Mouse (Mus musculus): Measurements from ENCODE around the gene Med9.
"Not testable (repeated sequence)": the region's sequence is repeated elsewhere in the genome, so short reads cannot be mapped to it uniquely, and the experiment has no call there.

Med9 gene

DNA sequence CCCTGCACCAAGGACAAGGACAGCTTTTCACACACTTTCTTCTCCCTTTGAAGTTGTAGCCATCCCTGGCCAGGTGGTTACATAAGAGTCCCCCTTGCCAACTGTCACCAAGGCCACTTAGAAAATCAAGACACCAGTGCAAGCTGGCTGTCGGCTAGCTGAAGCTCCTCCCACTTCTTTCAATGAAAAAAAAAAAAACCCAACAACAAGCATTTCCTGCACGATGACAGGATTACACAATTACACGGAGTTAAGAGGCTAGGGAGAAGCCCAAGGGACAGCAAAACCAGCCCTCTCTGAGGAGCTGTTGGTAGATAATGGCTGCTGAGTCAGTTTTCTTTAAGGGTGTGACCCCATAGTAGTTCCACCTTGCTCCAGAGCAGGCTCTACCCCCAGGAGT, 6.6 kb upstream of the Med9 start:
- no peak for ATAC-seq (ENCODE audit: insufficient number of reproducible peaks, low FRiP score, low TSS enrichment)

DNA sequence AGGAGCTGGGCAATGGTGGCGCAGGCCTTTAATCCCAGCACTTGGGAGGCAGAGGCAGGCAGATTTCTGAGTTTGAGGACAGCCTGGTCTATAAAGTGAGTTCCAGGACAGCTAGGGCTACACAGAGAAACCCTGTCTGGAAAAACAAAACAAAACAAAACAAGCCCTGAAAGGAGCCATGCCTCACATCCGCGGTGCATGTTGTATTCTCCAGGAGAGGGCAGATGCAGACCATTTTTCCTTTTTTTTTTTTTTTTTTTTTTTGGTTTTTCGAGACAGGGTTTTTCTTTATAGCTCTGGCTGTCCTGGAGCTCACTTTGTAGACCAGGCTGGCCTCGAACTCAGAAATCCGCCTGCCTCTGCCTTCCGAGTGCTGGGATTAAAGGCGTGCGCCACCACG, 3.2 kb upstream of the Med9 start:
- not testable (repeated sequence) for ATAC-seq (ENCODE audit: insufficient number of reproducible peaks, low FRiP score, low TSS enrichment)

DNA sequence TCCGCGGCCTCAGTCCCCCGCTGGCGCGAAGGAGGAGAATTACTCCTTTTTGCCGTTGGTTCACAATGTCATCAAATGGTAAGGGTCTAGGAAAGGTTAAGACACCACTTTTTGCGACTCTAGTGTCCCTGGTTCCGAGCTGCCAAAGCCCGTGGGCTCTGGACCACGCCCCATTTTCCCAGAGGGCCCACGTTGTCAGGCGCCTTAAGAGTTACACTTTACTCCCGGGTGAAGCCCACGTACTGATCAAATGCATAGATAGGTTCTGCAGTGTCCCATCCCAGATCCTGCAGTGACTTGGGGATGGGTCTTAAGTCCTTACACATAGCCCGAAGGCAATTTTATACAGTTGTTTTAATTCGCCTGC, 378 bp downstream of the Med9 start:
- no peak for ATAC-seq (ENCODE audit: insufficient number of reproducible peaks, low FRiP score, low TSS enrichment)

DNA sequence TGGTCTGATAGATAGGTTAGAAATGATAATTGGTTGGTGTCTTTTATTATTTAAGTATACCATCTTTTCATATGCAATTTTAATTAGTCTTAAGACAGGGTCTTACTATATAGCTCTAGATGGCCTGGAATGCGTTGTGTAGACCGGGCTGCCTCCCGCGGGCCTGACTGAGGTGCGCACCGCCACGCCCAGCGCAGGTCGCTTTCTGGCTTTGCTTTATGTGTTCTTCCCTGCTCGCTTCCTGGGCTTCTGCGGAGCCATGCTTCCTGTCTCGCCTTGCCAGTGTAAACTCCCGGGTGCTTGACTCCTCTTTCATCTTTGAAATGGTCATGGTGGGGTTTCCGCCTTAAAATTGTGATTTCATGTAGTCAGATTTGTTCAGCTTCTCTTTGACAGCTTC, 4.9 kb downstream of the Med9 start:
- no peak for ATAC-seq (ENCODE audit: insufficient number of reproducible peaks, low FRiP score, low TSS enrichment)

DNA sequence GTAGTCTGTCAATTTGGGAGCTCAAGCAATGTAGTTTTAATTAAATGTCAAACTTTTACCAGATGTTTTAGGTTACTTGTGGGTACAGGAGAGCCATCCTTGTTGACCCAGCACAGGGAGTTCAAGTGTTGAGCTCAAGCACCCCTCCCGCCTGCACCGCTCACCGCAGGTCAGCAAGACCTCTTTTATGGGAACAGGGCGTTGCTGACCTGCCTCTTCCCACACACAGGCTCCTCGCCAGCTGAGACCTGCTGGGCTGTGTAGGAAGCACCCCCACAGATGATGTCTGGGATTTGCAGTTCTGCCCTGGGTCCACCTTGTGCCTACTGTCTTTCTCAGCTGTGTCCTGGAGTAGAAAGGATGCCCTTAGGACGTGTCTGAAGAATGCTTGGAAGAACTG, 8.7 kb downstream of the Med9 start:
- no peak for ATAC-seq (ENCODE audit: insufficient number of reproducible peaks, low FRiP score, low TSS enrichment)

DNA sequence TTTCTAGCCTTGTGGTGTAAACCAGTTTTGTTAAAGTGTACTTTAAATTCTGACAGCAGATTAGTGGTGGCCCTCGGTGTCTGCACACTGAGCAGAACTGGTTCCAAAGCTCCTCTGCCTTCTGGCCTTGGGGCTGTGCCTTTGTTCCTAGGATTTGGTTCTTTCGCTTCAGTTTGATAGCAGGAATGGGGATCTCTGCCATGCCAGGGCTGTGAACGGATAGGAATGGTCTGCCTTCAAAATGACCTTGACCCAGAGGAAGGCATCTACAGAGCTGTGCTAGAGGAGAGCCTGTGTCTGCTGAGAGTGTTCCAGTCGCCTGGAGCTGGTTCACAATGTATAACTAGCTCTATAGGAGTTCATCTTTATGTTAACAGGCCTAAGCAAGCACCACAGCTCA, 11.4 kb downstream of the Med9 start:
- ATAC-seq (ENCODE audit: insufficient number of reproducible peaks, low FRiP score, low TSS enrichment): no peak

DNA sequence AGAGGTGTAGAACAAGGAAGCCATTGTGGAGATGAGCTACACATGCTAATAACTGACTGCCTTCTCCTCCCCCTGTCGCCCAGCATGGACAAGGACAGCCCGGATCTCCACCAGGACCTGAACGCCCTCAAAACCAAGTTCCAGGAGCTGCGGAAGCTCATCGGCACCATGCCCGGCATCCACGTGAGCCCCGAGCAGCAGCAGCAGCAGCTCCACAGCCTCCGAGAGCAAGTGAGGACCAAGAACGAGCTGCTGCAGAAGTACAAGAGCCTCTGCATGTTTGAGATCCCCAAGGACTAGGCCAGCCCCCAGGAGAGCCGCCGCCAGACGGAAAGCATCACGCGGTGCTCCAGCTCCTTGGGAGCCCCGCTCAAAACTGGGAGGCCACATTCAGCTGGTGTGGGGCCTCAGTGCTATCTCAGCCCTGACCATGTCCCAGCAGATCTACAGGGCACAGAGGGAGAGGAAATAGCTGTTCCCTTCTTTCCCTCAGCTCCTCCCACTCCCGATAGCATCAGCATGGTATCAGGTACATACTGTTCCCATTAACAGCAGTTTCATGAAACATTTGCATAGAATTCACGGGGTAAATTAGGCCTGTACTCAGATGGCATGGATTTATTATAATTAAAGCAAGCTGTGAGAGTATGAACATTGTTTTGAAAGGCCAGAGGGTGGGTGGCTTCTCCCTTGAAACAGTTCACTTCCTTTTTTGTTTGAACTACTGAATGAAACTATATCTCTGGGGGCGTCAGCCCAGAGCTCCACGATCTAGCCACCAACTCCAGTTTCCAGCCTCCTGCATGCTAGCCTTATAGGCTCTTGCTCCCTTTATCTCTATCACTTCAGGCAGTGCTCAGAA, 12.7 kb downstream of the Med9 start:
- ATAC-seq (ENCODE audit: insufficient number of reproducible peaks, low FRiP score, low TSS enrichment): no peak

DNA sequence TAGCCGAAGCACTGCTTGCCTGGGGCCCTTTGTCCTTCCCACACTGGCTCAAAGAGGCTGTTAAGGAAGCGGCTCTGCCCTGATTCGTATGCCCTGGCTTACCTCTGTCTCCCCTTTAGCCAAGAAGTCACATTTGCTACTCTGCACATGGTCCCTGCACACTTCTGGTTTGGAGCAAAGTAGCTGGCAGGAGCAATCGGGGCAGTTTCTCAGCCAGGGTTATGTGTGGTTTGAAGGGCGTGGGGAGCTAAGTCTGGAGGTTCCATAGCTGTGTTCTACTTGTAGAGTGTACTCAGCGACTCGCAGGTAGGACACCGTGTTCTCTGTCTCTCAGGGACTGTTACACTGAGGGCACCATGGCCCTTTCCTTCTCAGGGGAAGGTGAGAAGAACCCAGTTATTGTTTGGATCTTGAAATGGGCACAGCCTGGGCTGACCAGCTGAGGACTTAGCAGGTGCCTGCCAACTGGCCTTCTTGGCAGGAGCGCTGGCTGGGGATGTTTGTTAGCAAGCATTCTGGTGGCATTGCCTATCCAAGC, 13.4 kb downstream of the Med9 start:
- ATAC-seq (ENCODE audit: insufficient number of reproducible peaks, low FRiP score, low TSS enrichment): no peak

DNA sequence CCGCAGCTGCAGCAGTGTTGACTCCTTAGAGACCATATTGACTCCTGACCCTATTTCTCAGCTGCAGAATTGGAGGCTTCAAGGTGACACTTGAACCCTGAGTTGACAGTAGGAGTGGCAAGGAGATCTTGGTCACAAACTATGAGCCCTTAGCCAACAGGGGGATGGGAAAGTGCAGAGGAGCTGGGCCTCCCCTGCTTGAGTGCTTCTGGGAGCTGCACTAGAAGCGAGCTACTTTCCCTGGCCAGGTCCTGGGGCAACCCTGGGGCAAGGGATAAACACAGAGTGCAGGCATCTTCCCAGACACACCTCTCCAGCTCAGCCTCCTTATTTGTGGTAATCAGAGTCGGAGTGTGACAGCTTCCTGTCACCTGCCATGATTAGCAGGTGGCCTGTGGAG, 14.6 kb downstream of the Med9 start:
- ATAC-seq (ENCODE audit: insufficient number of reproducible peaks, low FRiP score, low TSS enrichment): no peak

DNA sequence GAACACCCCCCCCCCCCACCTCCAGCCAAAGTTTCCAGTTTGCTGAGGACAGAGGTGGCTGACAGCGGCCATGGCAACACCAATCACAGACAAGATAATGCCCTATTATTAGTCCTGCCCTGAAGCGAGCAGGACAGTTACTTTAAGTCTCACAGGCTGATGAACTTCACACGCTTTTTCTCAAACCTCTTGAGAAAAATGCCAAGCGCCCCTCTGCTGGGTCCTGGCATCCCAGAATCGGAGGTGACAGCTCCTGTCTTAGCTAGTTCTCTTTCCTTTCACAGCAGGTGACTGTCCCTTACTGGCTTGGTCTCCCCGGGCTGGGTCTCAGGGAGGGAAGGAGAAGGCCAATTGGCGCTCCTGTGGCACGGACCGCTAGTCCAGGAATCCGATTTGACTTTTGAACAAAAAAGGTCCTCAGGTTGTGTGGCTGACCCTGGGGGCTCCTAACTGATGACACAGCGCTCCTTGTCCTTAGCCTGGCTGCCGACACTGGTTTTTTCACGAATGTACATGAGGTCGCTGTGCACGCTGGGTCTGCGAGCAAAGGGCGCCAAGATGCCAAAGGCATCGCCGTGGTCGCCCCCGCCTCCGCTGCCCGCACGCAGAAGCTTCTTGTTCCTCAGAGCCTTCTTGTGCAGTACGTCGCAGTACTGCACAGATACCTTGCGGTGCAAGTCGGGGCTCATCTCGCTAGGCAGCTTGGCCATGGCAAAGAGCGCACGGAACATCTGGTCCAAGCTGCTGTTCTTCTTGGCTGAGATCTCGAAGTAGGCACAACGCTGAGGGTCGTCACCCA, 15.6 kb downstream of the Med9 start:
- ATAC-seq (ENCODE audit: insufficient number of reproducible peaks, low FRiP score, low TSS enrichment): no peak

DNA sequence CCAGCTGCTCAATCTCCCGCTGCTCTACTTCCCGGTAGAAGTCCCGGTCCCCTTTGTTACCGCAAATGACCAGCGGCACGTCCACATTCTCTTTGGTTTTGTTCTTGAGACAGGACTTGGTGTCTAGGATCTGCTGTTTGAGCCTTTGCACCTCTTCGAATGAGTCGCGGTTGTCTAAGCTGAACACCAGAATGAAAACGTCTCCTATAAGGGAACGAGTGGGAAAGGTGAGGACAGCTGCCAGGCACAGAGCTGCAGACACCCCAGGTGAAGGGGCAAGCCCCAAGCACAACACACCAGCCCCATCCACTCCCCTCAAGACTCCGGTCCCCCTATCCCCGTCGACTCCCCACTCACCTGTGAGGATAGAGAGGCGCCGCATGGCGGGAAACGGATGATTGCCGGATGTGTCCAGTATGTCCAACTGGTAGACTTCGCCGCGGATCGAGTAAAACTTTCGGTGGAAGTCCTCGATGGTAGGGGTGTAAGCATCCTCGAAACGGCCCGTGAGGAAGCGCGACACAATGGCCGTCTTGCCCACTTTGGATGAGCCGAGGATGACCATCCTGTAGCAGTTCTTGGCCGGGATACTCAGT, 16.3 kb downstream of the Med9 start:
- no peak for ATAC-seq (ENCODE audit: insufficient number of reproducible peaks, low FRiP score, low TSS enrichment)

DNA sequence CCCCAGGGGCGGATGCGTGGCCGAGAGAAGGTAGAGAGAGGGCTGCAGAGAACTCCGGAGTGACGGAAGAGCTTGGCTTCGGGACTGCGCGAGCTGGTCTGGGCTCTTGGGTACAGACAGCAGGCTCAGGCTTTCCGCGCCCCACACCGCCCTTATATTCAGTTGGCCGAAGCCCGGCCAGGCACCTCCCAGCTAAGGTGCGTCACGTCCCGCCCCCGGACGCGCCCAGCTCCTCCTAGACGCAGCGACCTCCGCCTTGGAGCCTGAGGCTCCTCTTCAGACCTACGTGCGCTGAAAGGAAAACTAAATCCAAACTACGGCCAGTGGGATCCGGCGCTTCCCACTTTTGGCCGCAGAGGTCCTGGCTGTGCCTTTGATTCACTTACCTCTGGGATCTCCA, 16.8 kb downstream of the Med9 start, which contains the start of gene Rasd1:
Rasd1 (minus strand) TSS at position 127 of the 400 bp plus-strand sequence.
- peak; percentile 90 for ATAC-seq (ENCODE audit: insufficient number of reproducible peaks, low FRiP score, low TSS enrichment)

DNA sequence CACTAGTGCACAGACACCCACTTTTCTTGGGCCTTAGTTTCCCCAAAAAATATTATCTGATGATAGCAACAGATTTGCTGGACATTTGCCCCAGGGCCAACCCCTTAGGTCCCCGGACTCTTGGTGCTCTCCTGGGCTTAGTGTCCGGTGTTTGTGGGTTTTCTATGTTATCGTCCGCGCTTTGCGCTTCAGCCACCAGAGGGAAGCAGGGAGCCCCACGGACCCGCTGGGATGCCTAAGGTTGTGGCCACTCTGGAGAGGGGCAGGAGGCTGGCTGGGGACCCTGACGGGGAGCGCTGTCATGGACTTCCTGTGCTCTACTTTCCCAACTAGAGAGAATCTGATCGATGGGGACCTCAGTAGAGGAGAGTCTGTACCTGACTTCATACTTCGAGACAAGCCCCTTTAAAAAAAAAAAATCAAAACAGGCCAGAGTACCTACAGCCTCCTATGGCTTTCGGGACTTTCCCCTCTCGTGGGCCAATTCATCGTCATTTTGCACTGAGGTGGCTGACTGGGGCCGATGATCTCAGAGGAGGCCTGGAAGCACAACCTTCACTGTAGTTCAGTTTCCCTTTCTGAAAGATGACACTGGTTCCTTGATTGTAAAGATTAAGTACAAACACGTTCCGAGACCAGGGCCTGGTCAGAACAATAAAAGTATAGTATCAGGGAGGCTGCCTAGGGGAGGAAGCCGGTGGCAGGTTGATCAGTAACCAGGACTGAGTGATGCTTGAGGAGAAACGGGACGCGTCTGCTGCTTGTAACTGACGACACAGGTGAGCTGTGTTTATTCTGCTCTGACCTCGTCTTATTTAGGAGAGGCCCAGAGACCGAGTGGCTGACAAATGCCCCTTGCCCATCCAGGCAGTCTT, 17.5 kb downstream of the Med9 start:
- ATAC-seq (ENCODE audit: insufficient number of reproducible peaks, low FRiP score, low TSS enrichment): peak; percentile 57

DNA sequence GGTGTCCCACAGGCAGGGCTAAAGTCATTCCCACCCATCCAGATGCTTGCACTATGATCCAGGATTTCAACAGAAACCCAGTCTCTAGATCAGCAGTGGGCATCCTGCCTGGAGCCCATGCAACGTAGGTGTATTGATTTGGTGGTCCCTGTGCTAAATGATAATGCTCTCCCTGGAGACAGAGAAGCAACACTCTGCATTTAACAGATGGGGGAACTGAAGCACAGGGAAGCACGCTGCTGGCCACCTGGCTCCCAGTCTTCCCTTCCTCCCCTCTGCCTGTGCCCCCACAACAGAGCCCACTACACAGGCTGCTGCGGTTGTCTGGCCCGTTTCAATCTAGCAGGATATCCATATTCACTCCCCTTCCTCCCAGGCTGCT, 18.1 kb downstream of the Med9 start:
- ATAC-seq (ENCODE audit: insufficient number of reproducible peaks, low FRiP score, low TSS enrichment): no peak

DNA sequence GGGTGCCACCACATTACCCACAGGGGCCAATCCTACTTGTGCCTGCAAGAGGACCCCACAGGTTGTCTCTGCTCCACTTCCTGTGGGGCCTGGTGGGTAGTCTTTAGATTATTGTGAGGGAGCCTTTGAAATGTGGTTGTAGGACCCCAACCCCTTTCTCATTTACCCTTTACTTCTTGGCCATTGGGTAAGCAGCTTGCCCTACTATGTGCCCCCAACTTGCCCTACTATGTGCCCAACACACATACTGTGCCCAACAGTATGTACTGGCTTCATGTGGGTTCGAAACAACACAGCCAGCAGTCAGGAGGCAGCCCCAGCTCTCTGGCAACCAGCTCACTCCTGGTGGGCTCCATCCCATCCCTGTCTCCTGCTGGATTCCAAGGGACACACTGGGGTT, 19.8 kb downstream of the Med9 start:
- ATAC-seq (ENCODE audit: insufficient number of reproducible peaks, low FRiP score, low TSS enrichment): no peak

DNA sequence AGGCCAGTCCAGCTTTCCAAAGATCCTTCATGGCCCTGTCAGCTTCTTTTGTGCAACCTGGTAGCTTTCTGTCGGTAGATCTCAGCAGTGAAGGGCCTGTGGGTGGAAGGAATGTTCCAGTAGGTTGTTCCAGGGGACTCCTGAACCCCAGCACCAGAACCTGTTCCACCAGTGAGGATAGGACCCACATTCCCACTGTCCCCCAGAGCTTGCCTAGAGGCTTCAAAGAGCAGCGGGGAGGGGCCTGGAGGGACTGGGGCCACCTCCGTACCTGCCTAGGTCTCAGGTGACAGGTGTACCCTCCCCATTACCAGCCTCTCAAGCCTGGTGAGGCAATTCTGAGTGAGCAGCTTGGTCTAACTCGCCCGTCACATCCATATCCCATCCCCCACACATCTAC, 22.8 kb downstream of the Med9 start:
- no peak for ATAC-seq (ENCODE audit: insufficient number of reproducible peaks, low FRiP score, low TSS enrichment)

DNA sequence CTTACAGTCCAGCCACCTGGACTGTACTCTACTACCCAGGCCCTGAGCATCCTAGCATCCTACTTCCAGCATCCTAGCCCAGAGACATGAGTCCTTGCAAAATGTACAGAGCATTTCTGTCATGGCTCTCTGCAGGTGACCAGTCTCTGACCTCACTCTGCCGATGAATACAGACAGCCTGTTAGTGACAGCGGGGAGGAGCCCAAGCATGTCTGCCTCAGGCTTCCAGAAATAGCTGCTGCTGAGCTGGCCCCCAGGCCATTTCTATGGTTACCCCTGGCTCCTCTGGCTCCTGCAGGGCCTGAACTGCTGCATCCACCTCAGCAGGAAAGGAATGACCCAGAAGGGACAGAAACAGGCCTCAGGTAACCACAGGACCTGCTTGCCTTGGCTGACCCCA, 23.7 kb downstream of the Med9 start:
- no peak for ATAC-seq (ENCODE audit: insufficient number of reproducible peaks, low FRiP score, low TSS enrichment)

DNA sequence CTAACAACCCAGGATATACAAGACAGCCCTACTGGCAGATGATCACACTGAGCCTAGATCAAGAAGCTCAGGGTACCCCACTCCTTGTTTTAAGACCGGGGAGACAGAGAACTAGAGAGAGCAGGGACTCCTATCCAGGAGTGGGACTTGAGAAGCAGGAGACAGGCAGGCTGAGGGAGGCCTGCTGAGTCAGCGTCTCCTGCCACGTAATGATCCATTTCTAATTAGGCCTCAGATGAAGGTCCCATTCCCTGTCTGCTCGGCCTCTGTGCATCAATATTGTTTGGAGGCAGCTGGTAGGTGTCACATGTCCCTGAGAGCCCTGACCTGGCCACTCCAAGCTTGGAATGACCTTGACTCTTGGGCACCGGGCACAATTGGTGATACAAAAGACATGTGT, 25.4 kb downstream of the Med9 start:
- ATAC-seq (ENCODE audit: insufficient number of reproducible peaks, low FRiP score, low TSS enrichment): no peak

DNA sequence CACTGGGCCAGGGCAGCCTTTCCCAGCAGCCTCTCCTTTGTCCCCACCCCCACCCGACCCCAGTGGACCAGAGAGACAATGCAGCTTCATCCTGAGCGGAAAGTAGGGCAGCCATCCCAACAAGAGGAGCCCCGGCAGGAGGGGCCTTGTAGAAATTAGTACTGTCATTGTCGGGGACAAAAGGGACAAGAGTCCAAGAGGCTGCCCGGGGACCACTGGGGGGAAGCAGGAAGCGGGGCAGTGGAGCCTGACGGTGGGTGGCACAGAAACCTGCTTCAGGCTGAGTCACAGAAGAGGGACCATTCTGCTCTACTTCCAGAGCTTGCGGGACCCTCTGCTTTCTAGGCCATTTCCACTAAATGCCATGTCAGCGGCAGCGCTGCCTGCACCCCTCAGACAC, 27.2 kb downstream of the Med9 start:
- ATAC-seq (ENCODE audit: insufficient number of reproducible peaks, low FRiP score, low TSS enrichment): no peak

DNA sequence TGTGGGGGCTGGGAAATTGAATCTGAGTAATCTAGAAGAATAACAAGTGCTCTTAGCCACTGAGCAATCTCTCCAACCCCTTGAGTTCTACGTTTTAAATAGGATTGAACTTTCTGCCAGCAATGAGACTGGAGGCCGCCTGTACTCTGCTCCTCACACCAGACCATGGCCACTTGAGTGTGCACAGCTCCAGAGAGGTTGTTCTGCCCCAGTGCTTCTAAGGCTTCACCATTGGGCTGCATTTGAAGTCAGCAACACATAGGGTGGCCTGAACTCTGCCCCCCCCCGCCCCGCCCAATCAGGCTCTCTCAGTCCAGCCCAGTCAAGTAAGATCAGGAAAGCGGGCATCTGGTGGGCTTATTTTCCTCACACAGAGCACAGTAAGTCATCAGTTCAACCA, 29.8 kb downstream of the Med9 start:
- no peak for ATAC-seq (ENCODE audit: insufficient number of reproducible peaks, low FRiP score, low TSS enrichment)
